Mouse (Mus musculus) macrophage (primary cell): Measurements from ENCODE around the gene Xpnpep2. TPM values are rescaled to one million over a fixed set of nuclear protein-coding genes. Genes with fewer than 3 reads are reported as not detected.

ENCODE experiments used
- H3K27ac ChIP-seq: fragments of 350-480 bp; formaldehyde crosslinking; 2 replicates; pipeline ENCODE4 v1.9.0; 2021
- H3K36me3 ChIP-seq: fragments of 350-480 bp; formaldehyde crosslinking; 2 replicates; pipeline ENCODE4 v1.9.0; 2021; ENCODE audit errors: inconsistent target
- H3K4me3 ChIP-seq: fragments of 350-480 bp; formaldehyde crosslinking; 2 replicates; pipeline ENCODE4 v1.9.0; 2021; ENCODE audit errors: inconsistent target
- H3K79me2 ChIP-seq: fragments of 350-480 bp; formaldehyde crosslinking; 2 replicates; pipeline ENCODE4 v1.9.0; 2021; ENCODE audit errors: inconsistent target
- WGBS: methylation state at CpG from one replicate; pipeline ENCODE4 v1.1.7; 2026; ENCODE audit warnings: inconsistent platforms; ENCODE audit not compliant: missing documents; 5-methylcytosine and 5-hydroxymethylcytosine counted together
- polyA plus RNA-seq: library from polyadenylated mRNA; stranded (reverse); fragments of 250-400 nt; gene quantifications from 3 replicates; pipeline ENCODE4 v1.2.4, GENCODE M21; 2018; ENCODE audit warnings: inconsistent platforms
- total RNA-seq, 78 experiments: library from RNA; depleted of rRNA; stranded (reverse); fragments of 250-400 nt; gene quantifications; 1 replicate in 9 of 78; 2 replicates in 24 of 78; 3 replicates in 43 of 78; 4 replicates in 2 of 78; pipeline ENCODE4 v1.2.4; 2018; ENCODE audit warnings: inconsistent platforms in 56 of 78

The Xpnpep2 gene
- 1 to 10 TPM in 1 of 26 experiments, not detected in 25; 1.0 TPM for total RNA-seq (2018; cell fraction: chromatin; rRNA removed)
- under 1 TPM in 1 of 26 experiments, not detected in 25; 0.04 TPM for total RNA-seq (2018; cell fraction: cytosol; rRNA removed)
- not detected for total RNA-seq (2018; cell fraction: nucleus; rRNA removed)
- polyA plus RNA-seq: not detected in 3 replicates

DNA sequence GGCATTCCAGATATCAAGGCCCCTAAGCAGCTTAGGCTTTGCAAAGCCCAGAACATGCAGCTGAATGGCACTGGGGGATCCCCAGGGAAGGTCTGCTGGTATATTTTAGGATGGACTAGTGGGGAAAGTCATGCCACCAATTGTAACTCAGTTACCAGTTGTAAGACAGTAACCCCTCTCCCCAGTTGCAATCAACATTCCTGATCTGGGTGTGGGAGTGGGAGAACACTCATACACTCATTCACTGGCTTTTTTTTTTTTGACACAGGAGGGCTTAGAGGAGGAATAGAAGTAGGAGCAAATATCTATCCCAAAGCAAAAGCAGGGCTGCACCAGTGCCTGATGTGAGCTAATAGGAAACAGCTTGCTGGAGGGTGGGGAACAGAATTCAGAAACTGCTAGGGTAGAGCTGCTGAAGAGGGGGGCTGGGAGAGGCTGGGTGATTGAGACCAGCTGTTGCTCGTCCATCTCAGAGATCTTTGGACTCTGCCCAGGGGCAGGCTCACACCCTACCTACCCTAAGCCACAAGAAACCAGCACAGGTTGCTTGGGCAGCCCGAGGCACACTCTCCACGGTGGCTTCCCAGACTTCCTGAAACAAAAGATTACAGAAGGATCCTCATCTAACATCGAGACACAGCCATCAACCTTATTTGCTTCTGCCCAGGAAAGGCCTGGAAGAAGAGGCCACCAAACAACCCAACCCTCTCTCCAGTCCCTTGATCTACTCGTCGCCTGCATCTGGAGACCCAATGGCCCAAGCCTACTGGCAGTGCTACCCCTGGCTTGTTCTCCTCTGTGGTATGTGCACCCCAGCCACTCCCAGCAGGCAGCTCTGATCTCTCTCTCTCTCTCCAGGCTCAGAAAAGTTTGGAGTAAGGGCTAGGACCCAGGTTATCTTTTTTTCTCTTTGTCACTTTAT lies at the start of gene Xpnpep2:
Gene Xpnpep2, plus strand, starts transcription at position 332 of the 922 bp plus-strand sequence.
- Histone ChIP-seq H3K4me3 (no peak within 1 kb of the TSS), H3K27ac (no peak within 1 kb of the TSS), H3K79me2 (no peaks in the 10 kb centered on the region), H3K36me3 (no peaks in the 10 kb centered on the region)
- 39% methylated on average over 3 of the region's 6 CpGs for WGBS

DNA sequence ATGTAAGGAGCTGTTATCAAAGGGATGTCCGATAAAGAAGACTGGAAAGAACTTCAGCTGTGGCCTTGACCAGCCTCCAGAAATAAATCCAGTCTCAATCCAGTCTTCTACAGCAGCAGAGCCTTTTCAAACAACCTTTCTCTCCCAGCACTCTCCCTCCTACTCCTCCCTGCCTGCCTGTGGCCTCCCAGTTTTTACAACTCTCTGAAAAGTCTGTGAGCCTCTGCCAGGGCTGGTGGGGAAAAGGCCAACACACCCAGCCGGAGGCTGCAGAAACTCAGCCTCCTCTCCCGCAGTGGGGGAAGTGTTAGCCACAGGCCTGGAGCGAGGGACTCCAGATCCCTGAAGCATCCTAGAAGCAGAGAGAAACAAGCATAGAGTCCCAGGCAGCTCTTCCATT lies 46.0 kb upstream of the Xpnpep2 start:
- Histone ChIP-seq H3K4me3 (no peak overlapping the region), H3K27ac (no peak overlapping the region), H3K79me2 (no peaks in the 10 kb centered on the region), H3K36me3 (no peaks in the 10 kb centered on the region)
- WGBS: 91% methylated on average over 4 of the region's 4 CpGs

DNA sequence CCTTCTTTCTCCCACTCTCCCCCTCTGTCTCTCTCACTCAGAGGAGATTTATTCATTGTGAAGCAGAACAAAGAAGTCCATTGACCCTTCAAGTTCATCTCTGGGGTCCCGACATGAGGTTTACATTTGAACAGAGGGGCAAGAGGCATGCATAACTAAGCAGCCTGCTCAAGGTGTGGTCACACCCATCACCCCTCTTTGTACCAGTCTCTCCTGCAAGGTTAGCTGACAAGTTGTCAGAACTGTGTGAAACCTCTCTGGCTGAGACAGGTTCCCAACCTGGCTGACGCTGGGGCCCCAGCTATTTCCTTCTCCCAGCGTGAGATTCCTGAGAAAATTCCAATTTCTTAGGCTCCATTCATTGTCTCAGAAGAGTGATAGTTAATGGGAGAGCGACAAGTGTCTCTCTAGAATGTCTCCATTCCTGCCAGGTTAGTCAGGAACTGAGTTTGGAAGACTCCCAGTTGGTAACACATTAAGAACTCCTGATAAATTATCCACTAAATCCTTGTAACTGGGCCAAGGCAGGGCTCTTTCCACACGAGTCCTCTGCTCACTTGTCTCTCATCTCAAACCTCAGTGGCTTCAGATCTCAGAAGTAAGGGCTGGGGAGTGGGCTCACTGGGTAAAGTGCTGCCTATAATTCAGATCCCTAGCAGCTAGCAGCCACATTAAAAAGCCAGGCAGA lies 44.2 kb upstream of the Xpnpep2 start:
- Histone ChIP-seq H3K4me3 (no peak overlapping the region), H3K79me2 (no peaks in the 10 kb centered on the region), H3K36me3 (no peaks in the 10 kb centered on the region), H3K27ac (no peak overlapping the region)
- 64% methylated on average over 5 of the region's 5 CpGs for WGBS

DNA sequence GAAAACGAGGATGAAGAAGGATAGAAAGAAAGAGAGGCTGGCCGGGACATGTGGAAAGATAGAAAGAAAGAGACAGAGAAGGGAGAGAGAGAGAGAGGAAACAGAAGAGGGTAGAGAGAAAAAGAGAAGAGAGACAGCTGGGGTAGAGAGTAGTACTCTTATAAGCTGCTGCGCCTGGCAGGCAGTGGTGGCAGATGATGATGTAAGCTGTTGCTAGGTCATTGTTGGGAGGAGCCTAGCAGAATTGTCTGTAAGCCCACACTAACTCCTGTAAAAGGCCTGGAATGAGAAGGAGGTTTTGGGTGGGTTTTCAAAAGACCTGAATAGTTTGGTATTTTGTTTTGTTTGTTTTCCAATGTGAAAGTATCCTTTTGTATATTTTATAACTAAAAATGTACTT lies 41.6 kb upstream of the Xpnpep2 start:
- Histone ChIP-seq H3K79me2 (no peaks in the 10 kb centered on the region), H3K27ac (no peak overlapping the region), H3K36me3 (no peaks in the 10 kb centered on the region), H3K4me3 (no peak overlapping the region)
- 69% methylated on average over 3 of the region's 3 CpGs for WGBS

DNA sequence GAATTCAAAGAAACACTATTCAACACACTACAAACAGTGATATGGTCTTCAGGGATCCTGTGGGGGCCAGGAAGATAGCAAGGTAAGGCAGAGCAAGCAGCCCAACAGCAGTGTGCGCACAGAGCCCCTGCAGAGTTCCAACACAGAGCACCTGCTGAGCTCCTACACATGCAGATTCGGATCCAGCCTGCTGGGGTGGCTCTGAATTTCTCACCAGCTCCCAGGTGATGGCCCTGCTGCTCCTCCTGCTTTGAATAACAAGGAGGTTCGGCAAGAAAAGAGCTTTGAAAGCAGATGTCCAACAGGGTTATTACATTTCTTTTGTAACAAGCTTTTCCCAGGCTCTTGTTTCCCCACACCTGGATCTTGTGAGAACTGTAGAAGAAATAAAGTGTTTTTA lies 36.6 kb upstream of the Xpnpep2 start:
- Histone ChIP-seq H3K36me3 (no peaks in the 10 kb centered on the region), H3K4me3 (no peak overlapping the region), H3K79me2 (no peaks in the 10 kb centered on the region), H3K27ac (no peak overlapping the region)
- WGBS: 77% methylated on average over 3 of the region's 3 CpGs

DNA sequence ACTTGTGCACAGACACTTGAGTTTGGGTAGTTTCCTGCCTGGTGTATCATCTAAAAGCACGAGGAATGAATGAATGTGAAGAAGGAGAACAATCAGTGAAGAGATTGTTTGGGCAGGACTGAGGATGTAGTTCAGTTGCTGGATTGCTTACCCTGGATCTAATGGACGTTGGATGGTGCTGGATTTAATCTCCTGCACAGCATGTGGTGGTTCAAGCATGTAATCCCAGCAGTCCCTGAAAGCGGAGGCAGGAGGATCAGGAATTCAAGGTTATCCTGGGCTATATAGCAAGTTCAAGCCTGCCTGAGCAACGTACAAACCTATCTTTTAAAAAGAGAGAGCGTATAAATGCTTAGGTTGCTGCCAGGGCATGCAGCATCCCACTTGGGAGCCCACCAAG lies 36.1 kb upstream of the Xpnpep2 start:
- H3K4me3 ChIP-seq: no peak overlapping the region
- H3K79me2 ChIP-seq: no peaks in the 10 kb centered on the region
- H3K36me3 ChIP-seq: no peaks in the 10 kb centered on the region
- no peak overlapping the region for H3K27ac ChIP-seq
- WGBS: 60% methylated on average over 5 of the region's 5 CpGs

DNA sequence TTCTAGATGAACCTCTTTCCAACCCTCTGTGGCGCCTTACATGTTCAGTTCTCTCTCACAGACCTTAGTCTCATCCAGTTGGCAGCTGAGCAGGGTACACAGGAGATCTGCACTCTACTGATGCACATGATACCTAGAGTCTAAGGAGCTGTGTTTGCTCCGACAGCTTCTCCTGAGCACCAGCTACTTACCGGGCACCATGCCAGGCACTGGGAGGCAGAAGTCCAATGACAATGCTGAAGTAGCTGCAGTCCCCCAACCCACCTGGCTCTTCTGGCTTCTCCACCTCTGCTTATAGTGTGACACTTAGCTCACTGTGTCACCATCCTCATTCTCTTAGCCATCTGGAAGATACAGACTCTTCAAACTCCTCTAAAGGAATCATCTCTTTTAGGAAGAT lies 33.8 kb upstream of the Xpnpep2 start:
- H3K27ac ChIP-seq: no peak overlapping the region
- no peaks in the 10 kb centered on the region for H3K36me3 ChIP-seq
- H3K79me2 ChIP-seq: no peaks in the 10 kb centered on the region
- WGBS: 83% methylated on average over 3 of the region's 3 CpGs
- no peak overlapping the region for H3K4me3 ChIP-seq

DNA sequence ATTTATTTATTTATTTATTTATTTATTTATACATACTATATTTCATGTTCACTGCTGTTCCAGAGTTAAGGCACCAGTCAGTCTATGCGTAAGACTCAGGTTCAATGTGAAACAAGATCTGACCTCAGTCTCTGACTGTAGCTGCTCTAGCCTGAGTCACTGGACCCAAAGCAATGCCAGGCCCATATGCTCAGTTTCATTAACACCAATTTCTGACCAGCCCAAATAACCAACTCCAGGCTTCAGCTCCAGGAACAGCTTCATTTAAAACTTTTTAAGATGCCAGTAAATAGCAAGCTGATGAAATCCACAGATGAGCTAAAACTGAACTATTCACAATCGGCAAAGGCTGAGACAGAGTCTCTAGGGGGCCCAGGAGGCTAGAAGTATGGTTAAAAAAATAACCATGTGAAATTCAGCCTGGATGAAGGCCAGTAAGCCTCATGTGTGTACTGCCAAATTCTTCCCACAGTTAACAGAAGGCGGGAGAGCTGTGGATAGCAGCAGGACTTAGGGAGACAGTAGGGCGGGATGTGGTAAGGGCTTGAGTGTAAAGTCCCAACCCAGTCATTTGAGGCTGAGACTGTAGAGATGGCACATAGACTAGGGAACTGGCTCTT lies 31.6 kb upstream of the Xpnpep2 start:
- no peak overlapping the region for H3K4me3 ChIP-seq
- WGBS: 89% methylated on average over 3 of the region's 4 CpGs
- H3K79me2 ChIP-seq: no peaks in the 10 kb centered on the region
- H3K27ac ChIP-seq: no peak overlapping the region
- H3K36me3 ChIP-seq: no peaks in the 10 kb centered on the region

DNA sequence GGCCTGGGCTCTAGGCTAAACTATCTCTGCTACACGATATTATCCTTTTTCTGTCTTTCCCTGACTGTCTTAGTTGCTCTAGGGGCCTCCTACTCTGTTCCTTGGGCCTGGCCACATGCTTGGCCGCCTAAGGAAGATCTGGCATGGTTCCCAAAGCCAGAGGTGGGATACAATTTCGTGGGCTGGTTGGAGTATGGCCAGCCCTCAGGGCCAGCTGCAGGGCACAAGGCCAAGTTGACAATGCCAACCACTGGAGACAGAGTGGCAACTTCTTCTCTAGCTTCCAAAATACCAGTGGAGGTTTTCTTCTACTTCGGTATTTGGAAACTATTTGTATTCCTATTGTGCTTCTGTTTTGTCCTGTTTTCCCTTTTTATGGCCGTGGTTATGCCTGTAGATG lies 26.2 kb upstream of the Xpnpep2 start:
- no peaks in the 10 kb centered on the region for H3K79me2 ChIP-seq
- WGBS: 64% methylated on average over 5 of the region's 5 CpGs

DNA sequence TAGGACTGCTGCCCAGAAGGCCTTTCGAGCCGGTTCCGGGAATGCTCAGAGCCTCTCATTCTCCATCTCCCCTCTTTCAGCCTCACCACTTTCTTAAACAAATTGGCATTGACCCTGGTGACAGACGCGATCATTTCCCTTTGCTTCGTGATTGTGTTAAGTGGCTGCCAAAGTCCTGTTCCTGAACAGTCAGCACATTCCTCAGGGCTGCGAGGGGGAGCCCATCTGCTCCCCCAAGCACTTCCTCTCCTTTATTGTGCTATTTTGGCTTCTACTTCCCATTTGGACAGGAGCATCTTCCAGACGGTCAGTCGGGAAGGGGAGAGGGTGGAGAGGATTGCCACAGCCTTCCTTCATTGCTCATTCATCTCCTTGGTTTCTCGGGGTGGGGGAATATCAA lies 16.4 kb upstream of the Xpnpep2 start:
- H3K27ac ChIP-seq: no peak overlapping the region
- H3K79me2 ChIP-seq: no peaks in the 10 kb centered on the region
- 49% methylated on average over 8 of the region's 10 CpGs for WGBS
- H3K4me3 ChIP-seq: no peak overlapping the region
- no peaks in the 10 kb centered on the region for H3K36me3 ChIP-seq

More for the DNA sequence above, 26.2 kb upstream of the Xpnpep2 start:
- H3K4me3 ChIP-seq: no peak overlapping the region
- no peaks in the 10 kb centered on the region for H3K36me3 ChIP-seq
- H3K27ac ChIP-seq: no peak overlapping the region

DNA sequence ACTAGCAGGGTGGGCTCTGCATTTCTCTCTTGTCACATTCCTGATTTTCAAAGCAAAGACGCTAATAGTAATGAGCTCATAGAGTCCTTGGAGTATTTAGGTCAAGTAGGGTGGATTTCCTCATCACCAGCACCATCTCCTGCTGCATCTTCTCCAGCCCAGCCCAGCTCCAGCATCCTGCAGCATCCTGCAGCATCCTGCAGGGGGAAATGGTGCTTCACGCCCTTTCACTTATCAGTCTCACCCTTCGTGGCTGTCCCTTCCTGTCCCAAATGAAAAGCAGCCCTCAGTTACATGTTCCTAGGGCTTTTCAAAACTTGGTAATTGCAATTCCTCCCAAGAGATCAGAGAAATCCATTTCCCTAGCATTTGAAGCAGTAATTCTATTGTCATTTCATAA lies 15.0 kb upstream of the Xpnpep2 start:
- Histone ChIP-seq H3K27ac (no peak overlapping the region), H3K79me2 (no peaks in the 10 kb centered on the region), H3K36me3 (no peaks in the 10 kb centered on the region), H3K4me3 (no peak overlapping the region)
- WGBS: 53% methylated on average over 3 of the region's 3 CpGs

DNA sequence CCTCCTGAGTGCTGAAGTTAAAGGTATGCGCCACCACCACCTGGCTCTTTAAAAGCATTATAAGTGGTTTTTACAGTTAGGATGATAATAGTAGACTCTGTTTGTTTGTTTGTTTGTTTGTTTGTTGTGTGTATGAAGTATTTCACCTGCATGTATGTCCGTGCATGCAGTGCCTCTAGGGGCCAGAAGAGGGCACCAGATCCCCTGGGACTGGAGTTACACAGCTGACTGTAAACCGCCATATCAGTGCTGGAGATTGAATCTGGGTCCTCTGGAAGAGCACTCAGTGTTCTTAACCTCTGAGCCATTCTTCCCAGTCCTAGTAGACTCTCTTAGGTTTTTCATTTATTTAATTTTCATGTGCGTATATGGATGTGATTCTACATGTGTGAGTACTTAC lies 13.9 kb upstream of the Xpnpep2 start:
- H3K79me2 ChIP-seq: no peaks in the 10 kb centered on the region
- WGBS: 73% methylated on average over 4 of the region's 4 CpGs

DNA sequence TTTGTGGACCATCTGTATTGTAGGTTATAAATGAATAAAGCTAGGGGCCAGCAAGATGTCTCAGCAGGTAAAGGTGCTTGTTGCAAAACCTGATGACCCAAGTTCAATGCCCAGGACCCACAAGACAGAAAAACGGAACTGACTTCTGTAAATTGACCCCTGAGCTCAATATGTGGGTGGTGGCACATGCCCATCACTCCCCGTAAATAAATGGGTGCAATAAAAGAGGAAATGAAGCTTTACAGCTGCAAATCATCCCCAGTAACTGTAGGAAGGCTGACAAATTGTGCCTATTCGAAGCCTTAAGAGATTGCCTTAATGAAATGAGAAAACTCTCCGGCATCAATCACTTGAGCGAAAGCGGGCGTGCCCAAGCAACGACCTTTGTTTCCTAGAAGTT lies 11.9 kb upstream of the Xpnpep2 start:
- no peaks in the 10 kb centered on the region for H3K36me3 ChIP-seq
- H3K79me2 ChIP-seq: no peaks in the 10 kb centered on the region
- no peak overlapping the region for H3K27ac ChIP-seq
- WGBS: 50% methylated on average over 8 of the region's 8 CpGs
- H3K4me3 ChIP-seq: no peak overlapping the region

More for the DNA sequence above, 13.9 kb upstream of the Xpnpep2 start:
- Histone ChIP-seq H3K36me3 (no peaks in the 10 kb centered on the region), H3K4me3 (no peak overlapping the region), H3K27ac (no peak overlapping the region)

DNA sequence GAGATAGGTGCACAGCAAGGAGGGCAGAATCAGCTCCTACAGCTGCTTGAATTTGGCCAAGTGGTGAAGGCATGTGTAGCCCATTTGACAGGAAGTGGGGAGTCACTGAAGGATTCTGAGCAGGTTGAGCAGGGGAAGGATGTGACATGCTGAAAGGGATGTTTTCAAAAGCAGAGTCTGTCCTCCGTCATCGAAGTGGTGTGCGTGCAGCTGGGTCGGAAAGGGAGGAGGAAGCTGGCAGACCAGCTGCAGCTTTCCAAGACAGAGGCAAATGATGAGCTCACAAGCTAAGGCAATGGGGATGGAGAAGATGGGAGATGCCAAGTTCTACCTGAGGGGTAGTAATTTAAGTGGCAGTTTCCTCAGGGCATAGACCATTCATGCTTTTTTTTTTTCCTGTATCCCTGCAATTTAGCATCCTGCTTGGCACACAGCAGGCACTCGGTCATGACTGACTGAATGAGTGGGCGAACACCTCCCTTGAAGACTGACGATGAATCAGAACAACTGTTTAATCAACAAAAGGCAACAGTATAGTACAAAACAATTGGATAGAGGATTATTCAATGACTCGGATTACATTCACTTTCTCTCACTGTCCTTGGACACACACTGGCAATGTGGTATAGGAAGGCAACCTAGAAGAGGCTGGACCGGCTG lies 9.9 kb upstream of the Xpnpep2 start:
- H3K36me3 ChIP-seq: no peaks in the 10 kb centered on the region
- H3K4me3 ChIP-seq: no peak overlapping the region
- 78% methylated on average over 9 of the region's 9 CpGs for WGBS
- H3K79me2 ChIP-seq: no peaks in the 10 kb centered on the region
- no peak overlapping the region for H3K27ac ChIP-seq
